In genomic region chr2:93266565-93267169, GRCm38 (mm10) we compare ENCODE assay signal across 13 mouse cellular contexts.
DNase-seq lines count a peak whose midpoint lies in the region; ATAC-seq and TF ChIP-seq lines count a peak whose summit lies in the region.
"Had no signal": no experiment of that assay in that cellular context is flagged by ENCODE, and none has a peak within 500 bp of the region (broad histone marks: within the 10 kb centered on the region; RNA-seq: fewer than 3 reads in every experiment).

No protein-coding gene starts in this region.

- no peak overlapping the region for H3K9ac ChIP-seq in forebrain, embryonic 11.5 days (ENCODE audit: low read length)
- H3K9ac ChIP-seq in forebrain, embryonic 12.5 days: no peak overlapping the region
- no peak overlapping the region for H3K9ac ChIP-seq in kidney, postnatal 0 days (ENCODE audit: low read depth, low read length)
- H3K9ac ChIP-seq in hindbrain, embryonic 15.5 days: no peak overlapping the region
- no peak overlapping the region for H3K9ac ChIP-seq in neural tube, embryonic 15.5 days (replicated peaks)
- H3K9ac ChIP-seq: intestine, embryonic 15.5 days; liver, embryonic 13.5 days had no signal

- H3K36me3 ChIP-seq in forebrain, embryonic 11.5 days (ENCODE audit: control insufficient read depth, insufficient read depth, low read length): no peaks in the 10 kb centered on the region
- H3K36me3 ChIP-seq in forebrain, embryonic 12.5 days (replicated peaks): no peaks in the 10 kb centered on the region; the same call in 1 of the 2 replicates
- no peaks in the 10 kb centered on the region for H3K36me3 ChIP-seq in kidney, postnatal 0 days (ENCODE audit: insufficient read depth, low read length)
- no peaks in the 10 kb centered on the region for H3K36me3 ChIP-seq in kidney, adult 2 months (ENCODE audit: control insufficient read depth, insufficient read depth, low read length)
- no peaks in the 10 kb centered on the region for H3K36me3 ChIP-seq in hindbrain, embryonic 15.5 days
- no peaks in the 10 kb centered on the region for H3K36me3 ChIP-seq in neural tube, embryonic 15.5 days
- H3K36me3 ChIP-seq: intestine, embryonic 15.5 days; liver, embryonic 13.5 days had no signal

- H3K27ac ChIP-seq in forebrain, embryonic 11.5 days (ENCODE audit: low read depth, low read length): no peak overlapping the region
- H3K27ac ChIP-seq in forebrain, embryonic 12.5 days: no peak overlapping the region; the same call in 1 of the 2 replicates
- peak overlapping the region; percentile 37; the same call in 1 of the 2 replicates for H3K27ac ChIP-seq in kidney, postnatal 0 days
- no peak overlapping the region for H3K27ac ChIP-seq in kidney, adult 2 months (ENCODE audit: insufficient read depth, low read depth, low read length)
- H3K27ac ChIP-seq in hindbrain, embryonic 15.5 days (replicated peaks): peak overlapping the region; percentile 67
- peak overlapping the region; percentile 60 for H3K27ac ChIP-seq in neural tube, embryonic 15.5 days (replicated peaks)
- H3K27ac ChIP-seq: intestine, embryonic 15.5 days; liver, embryonic 13.5 days had no signal

- TF ChIP-seq POLR2A in kidney, adult 2 months (IDR thresholded peaks at IDR 0.05; ENCODE audit: low read depth, low read length): no peak

- no peaks in the 10 kb centered on the region for H3K9me3 ChIP-seq in forebrain, embryonic 11.5 days (ENCODE audit: control insufficient read depth, low read length)
- no peaks in the 10 kb centered on the region for H3K9me3 ChIP-seq in forebrain, embryonic 12.5 days
- H3K9me3 ChIP-seq in kidney, postnatal 0 days (replicated peaks; ENCODE audit: low read length): no peaks in the 10 kb centered on the region
- H3K9me3 ChIP-seq in hindbrain, embryonic 15.5 days: no peaks in the 10 kb centered on the region
- H3K9me3 ChIP-seq in neural tube, embryonic 15.5 days (replicated peaks): no peaks in the 10 kb centered on the region
- H3K9me3 ChIP-seq: intestine, embryonic 15.5 days; liver, embryonic 13.5 days had no signal

- no peak for TF ChIP-seq CTCF in kidney, postnatal 0 days (IDR thresholded peaks at IDR 0.05; ENCODE audit: low read depth)
- no peak for TF ChIP-seq CTCF in kidney, adult 2 months (conservative IDR thresholded peaks at IDR 0.05; ENCODE audit: insufficient read depth, insufficient read length, low read depth, low read length)

- no peak overlapping the region for H3K4me3 ChIP-seq in forebrain, embryonic 11.5 days (ENCODE audit: low read depth, low read length)
- H3K4me3 ChIP-seq in forebrain, embryonic 12.5 days (replicated peaks): no peak overlapping the region
- no peak overlapping the region for H3K4me3 ChIP-seq in kidney, postnatal 0 days (replicated peaks; ENCODE audit: low read depth, low read length)
- no peak overlapping the region for H3K4me3 ChIP-seq in kidney, adult 2 months (ENCODE audit: insufficient read depth, low read depth, low read length)
- no peak overlapping the region for H3K4me3 ChIP-seq in hindbrain, embryonic 15.5 days
- H3K4me3 ChIP-seq in neural tube, embryonic 15.5 days (replicated peaks): no peak overlapping the region
- H3K4me3 ChIP-seq: intestine, embryonic 15.5 days; liver, embryonic 13.5 days had no signal

- no peaks in the 10 kb centered on the region for H3K27me3 ChIP-seq in forebrain, embryonic 11.5 days (ENCODE audit: control insufficient read depth, insufficient read depth, low read length)
- peaks cover 9% of the 10 kb centered on the region for H3K27me3 ChIP-seq in forebrain, embryonic 12.5 days
- H3K27me3 ChIP-seq in kidney, postnatal 0 days (ENCODE audit: insufficient read depth, low read length): no peaks in the 10 kb centered on the region
- no peaks in the 10 kb centered on the region for H3K27me3 ChIP-seq in kidney, adult 2 months (replicated peaks; ENCODE audit: control insufficient read depth, insufficient read depth, low read length)
- no peaks in the 10 kb centered on the region for H3K27me3 ChIP-seq in hindbrain, embryonic 15.5 days
- no peaks in the 10 kb centered on the region for H3K27me3 ChIP-seq in neural tube, embryonic 15.5 days (replicated peaks)
- H3K27me3 ChIP-seq: intestine, embryonic 15.5 days; liver, embryonic 13.5 days had no signal

- H3K4me1 ChIP-seq in forebrain, embryonic 11.5 days (replicated peaks; ENCODE audit: control insufficient read depth, insufficient read depth, low read length): peaks cover 11% of the 10 kb centered on the region; the same call in 1 of the 2 replicates
- peaks cover 55% of the 10 kb centered on the region for H3K4me1 ChIP-seq in forebrain, embryonic 12.5 days
- peaks cover 33% of the 10 kb centered on the region for H3K4me1 ChIP-seq in kidney, postnatal 0 days (replicated peaks; ENCODE audit: insufficient read depth, low read length)
- peaks cover 16% of the 10 kb centered on the region for H3K4me1 ChIP-seq in kidney, adult 2 months (ENCODE audit: control insufficient read depth, insufficient read depth, low read length)
- H3K4me1 ChIP-seq in hindbrain, embryonic 15.5 days (replicated peaks): peaks cover 52% of the 10 kb centered on the region
- peaks cover 66% of the 10 kb centered on the region for H3K4me1 ChIP-seq in neural tube, embryonic 15.5 days

- H3K4me2 ChIP-seq in forebrain, embryonic 11.5 days (ENCODE audit: low read depth, low read length, severe bottlenecking): 0 out of 2 replicates have a peak overlapping the region, but pooled peaks have one; percentile 15
- no peak overlapping the region for H3K4me2 ChIP-seq in forebrain, embryonic 12.5 days
- no peak overlapping the region for H3K4me2 ChIP-seq in kidney, postnatal 0 days (ENCODE audit: low read length)
- no peak overlapping the region for H3K4me2 ChIP-seq in hindbrain, embryonic 15.5 days
- H3K4me2 ChIP-seq in neural tube, embryonic 15.5 days: no peak overlapping the region
- H3K4me2 ChIP-seq: intestine, embryonic 15.5 days; liver, embryonic 13.5 days had no signal

- 41% methylated on average over 7 of the region's 7 CpGs for WGBS in forebrain, embryonic 11.5 days
- 32% methylated on average over 7 of the region's 7 CpGs for WGBS in forebrain, embryonic 12.5 days
- 34% methylated on average over 7 of the region's 7 CpGs for WGBS in kidney, postnatal 0 days
- WGBS in kidney, adult 2 months: 49% methylated on average over 7 of the region's 7 CpGs
- 30% methylated on average over 7 of the region's 7 CpGs for WGBS in hindbrain, embryonic 15.5 days
- WGBS in neural tube, embryonic 15.5 days: 19% methylated on average over 7 of the region's 7 CpGs

- no peak for DNase-seq in forebrain, embryonic 11.5 days (ENCODE audit: low spot score)
- DNase-seq in kidney, postnatal 0 days (ENCODE audit: low spot score): no peak
- DNase-seq in kidney, adult 2 months: no peak
- no peak for DNase-seq in adrenal gland, postnatal 4 days (ENCODE audit: low spot score in 2 of 2)
- no peak for DNase-seq in thymus, postnatal 10 days (ENCODE audit: low spot score in 2 of 2)
- DNase-seq: cerebellum, adult 9-10 months; layer of hippocampus, postnatal 36 days; liver, embryonic 13.5 days had no signal

- ATAC-seq in forebrain, embryonic 11.5 days (replicated peaks; ENCODE audit: low FRiP score): no peak
- no peak for ATAC-seq in forebrain, embryonic 12.5 days (ENCODE audit: low FRiP score)
- ATAC-seq in kidney, postnatal 0 days (replicated peaks; ENCODE audit: low FRiP score, low read depth): no peak
- peak; percentile 39 for ATAC-seq in hindbrain, embryonic 15.5 days (ENCODE audit: low FRiP score, low read depth)
- no peak; the same call in 1 of the 2 replicates for ATAC-seq in neural tube, embryonic 15.5 days (ENCODE audit: low FRiP score)
- ATAC-seq: intestine, embryonic 15.5 days; lung, postnatal 0 days had no signal

Comparison
In these comparisons a context has a peak if more than half of its experiments do, and no peak if none do; other contexts are left out.
1. H3K27ac ChIP-seq: peak in kidney, postnatal 0 days (single experiment), hindbrain, embryonic 15.5 days (single experiment) and neural tube, embryonic 15.5 days (single experiment); none in forebrain, embryonic 11.5 days (single experiment), forebrain, embryonic 12.5 days (single experiment) and kidney, adult 2 months (single experiment).